Mouse (Mus musculus): ENCODE data around the gene 4931429L15Rik.

Gene 4931429L15Rik

DNA sequence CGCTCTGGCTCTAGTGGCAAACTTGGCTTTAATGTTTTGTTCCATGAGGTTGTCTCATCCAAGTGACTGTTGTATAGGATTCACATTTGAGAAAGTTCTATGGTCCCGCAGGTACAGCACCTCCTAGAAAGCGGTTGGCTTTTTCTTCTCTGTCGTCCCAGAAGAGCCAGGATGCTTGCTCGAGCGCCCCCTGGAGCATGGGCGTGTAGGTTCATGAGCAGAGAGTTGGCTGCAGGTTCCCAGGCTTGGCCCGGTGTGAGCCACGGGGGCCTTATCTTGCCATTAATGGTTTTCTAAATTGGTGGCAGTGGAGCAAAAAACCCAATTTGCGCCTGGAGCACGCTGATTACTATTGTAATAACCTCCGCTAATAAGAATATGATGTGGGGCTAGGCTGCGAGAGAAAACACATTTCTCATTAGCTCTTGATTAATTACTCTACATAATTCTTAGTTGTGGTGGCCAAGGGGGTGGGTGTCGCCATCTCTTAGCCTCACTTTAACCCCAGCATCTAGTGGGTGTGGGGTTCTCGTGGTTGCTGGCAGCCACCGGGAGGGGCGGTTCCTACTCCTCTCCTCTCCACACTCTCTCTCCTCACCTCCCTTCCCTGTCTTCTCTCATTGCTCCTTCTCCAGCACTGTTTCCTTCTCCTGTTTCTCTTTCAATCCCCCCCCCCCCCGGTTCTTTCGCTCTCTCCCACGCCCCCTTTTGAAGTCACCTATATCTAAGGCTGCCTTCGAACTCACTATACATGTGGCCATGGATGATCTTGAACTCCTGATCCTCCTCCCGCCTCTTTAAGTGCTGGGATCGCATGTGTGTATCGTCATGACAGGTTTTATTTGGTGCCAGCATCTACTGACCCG lies 8.2 kb upstream of the 4931429L15Rik start:
- peak; percentile 51 for DNase-seq

DNA sequence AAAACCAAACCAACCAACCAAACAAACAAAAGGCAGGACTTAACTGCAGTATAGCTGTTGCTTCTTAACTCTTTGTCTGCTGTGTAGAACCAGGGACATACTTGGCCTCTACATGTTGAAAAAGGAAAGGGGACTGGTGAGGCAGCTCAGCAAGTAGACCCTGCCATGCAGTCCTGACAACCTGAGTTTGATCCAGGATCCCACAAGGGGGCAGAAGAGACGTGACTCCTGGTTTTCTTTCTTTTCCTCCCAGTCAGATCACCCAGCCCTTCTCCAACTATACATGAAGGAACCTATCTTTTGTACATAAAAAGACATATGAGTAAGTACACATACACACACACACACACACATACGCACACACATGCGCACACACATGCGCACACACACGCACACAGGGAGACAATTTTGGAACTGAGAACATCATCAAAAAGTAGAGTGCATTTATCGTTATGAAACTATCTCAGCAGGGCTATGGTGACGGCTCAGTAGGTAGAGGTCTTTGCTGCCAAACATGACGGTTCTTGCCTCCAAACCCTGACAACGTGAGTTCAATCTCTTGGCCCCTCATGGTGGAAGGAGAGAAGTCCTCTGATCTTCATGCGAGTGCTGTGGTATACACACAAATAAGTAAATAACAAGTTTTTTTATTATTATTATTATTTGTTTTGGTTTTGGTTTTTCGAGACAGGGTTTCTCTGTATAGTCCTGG lies 7.1 kb upstream of the 4931429L15Rik start:
- DNase-seq, result no peak

DNA sequence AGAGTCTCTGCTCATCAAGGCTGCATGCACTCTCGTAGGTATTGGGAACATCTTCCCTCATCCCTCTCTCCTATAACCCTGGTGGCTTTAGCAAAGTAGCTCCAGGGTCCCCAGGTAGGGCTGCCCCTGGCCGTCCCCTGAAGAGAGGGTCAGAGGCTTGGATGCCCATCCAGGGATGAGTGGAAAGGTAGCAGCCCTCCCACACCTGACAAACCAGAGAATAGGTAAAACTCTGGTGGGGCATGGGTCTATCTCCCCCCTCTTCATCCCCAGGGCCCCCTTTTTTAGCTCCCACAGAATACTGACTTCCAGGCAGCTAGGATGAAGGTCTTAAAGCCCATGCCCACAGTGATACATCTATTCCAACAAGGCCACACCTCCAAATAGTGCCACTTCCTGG lies 675 bp upstream of the 4931429L15Rik start:
- no peak for DNase-seq

DNA sequence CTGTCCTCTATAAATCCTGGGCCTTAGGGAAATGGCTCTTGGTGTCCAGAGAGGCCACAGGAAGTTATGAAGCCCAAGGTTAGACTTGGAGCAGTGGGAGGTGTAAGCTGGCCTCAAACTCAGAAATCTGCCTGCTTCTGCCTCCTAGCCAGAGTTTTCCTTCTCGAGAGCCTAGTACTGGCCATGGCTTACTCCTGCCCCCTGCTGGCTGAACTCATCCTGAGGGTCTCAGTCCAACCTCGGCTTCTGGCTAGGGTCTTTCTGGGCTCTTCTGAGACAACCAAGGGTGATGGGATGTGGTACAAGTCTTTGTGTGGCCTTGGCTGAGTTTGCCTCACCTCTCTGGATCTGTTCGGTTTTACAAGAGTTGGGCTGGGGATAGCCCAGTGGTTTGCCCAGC lies 1.8 kb downstream of the 4931429L15Rik start:
- DNase-seq, result no peak

DNA sequence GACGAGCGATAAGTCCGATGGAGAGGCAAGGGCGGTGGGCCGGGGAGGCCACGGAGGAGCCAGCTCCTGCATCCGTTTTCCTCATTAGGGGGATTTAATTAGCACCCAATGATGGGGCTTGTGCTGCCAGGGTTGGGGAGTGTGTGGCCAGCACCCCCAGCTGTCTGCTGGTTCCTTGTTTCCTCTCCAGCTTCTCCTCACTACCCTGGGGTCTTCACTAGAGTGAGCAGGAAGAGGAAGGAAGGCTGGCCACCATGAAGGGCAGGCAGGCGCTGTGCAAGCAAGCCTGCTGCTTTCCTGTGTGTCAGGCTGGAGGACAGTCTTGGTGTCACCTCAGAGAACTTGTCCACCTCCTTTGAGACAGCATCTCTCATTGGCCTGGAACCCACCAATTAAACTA lies 2.9 kb downstream of the 4931429L15Rik start:
- no peak for DNase-seq

DNA sequence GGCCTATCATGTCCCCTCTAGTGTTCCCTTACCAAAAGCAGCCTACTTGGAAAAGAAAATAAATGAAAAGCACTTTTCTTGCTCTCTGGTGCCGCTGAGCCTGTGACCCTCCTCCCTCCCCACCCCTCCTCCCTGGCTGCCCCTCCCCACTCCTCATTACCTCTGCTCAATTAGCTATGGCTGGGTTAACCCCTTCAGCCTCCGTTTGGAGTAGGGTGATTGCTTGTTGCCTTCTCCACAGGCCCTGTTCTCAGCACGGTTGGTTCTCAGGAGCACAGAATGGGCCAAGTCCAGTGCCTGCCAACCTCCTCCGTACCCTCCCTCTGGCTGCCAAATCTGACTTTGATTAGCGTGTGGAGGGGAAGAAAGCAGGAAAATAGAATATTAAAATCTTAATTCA lies 3.4 kb downstream of the 4931429L15Rik start:
- DNase-seq, result peak; percentile 56

DNA sequence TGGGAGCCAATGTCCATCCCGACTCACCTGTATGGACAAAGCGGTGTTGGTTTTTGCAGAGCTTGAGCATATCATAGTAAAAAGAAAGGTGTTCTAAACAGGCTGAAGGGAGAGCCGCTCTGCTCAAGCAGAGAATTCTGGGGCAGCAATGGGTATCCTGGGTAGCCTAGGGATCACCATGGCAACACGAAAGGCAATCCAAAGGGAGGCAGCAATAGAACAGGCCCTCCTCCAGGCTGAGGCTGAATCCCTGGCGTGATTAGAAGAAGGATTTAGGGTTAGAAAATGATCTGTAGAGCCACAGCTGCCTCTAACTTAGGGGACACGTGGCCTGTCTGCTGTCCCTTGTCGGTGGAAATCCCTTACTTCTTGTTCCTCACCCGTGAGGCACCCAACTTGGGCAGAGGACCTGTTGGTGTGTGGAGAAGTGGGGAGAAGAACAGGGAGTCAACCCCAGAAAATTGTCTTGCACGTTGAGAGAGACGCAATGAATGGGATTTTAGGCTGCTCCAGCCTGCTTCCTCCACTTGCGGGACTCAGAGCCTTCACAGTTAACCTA lies 3.9 kb downstream of the 4931429L15Rik start:
- DNase-seq, result peak; percentile 50

DNA sequence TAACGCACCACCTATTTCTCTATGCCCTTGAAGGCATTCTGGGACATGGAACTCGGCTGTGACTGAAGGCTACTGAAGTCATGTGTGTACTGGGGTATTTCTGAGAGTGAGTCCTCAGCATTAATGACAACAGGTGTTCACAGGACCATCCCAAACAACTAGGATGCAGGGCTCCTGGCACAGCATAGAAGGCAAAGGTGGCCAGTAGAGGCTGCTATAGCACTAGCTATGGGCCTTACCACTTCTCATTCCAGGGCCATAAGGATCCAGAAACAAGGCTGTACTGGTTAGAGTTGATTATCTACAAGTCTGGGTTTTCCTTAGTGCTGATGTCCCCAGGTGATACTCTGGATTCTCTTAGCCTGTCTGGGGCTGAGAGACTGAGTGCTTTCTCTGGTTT lies 4.9 kb downstream of the 4931429L15Rik start:
- DNase-seq, result no peak

DNA sequence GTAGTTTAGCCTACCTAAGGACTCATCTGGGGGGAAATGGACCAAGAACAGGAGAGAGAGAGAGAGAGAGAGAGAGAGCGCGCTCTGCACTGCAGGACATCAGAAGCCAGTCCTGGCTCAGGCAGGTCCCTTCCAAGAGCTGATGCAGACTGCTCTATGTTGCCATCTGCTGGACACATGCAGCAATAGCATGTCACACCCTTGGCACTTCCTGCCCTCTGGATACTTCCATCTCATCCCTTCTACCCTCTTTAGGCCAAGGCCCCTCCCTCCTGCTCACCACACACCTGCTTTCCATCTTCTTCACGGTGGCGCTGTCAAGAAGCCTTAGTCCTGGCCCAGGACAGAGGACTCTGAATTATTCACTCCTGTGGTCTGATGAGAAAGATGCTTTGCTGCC lies 5.3 kb downstream of the 4931429L15Rik start:
- peak; percentile 81 for DNase-seq

DNA sequence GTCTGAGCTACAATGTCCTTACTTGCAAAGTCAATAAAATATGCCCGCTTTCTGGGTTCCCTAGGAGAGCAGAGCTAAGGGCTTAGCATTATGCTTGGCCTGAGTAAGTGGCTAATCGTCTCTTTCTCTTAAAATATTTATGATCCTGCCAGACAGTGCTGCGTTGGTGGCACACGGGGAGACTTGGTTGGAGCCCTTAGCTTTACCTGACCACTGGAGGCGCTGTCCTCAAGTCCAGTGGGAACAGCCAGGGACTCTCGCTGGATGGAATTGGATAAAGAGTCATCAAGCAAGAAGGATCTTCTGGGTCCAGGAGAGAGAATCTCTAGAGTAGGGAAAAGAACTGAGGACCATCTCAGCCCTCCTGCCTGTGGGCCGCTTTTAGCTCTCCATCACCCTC lies 10.7 kb downstream of the 4931429L15Rik start:
- peak; percentile 62 for DNase-seq

DNA sequence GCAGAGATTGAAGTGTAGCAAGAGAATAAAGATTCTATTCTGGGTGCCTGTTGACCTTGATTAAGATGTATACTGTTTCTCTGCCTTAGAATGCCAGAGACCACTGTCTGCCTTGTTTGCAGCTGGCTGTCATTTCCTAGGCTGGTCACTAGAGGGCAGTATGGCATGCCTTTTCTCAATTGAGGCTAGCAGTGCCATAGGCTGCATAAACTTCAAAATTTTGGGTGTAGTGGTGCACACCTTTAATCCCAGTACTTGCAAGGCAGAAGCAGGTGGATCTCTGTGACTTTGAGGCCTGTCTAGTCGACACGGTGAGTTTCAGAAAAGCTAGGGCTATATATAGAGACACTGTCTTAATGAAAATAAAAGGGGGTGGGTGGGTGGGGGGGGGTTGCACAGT lies 17.6 kb downstream of the 4931429L15Rik start:
- peak; percentile 61 for DNase-seq

DNA sequence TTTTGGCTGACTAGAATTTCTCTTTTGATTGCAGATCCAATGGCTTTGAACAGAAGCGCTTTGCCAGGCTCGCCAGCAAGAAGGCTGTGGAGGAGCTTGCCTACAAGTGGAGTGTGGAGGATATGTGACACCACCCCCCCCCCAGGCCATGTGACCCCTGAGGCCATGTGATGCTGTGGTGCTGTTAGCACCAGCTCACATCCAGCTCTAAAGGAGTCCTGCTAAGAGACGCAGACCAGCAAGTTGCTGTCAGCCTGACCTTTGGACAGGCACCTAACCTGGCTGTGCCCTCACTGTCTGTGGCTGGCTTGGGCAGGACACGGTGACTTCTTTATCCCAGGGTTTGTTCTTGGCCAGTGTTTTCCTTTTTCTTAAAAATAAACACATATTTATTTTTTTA lies 21.4 kb downstream of the 4931429L15Rik start:
- DNase-seq, result no peak

DNA sequence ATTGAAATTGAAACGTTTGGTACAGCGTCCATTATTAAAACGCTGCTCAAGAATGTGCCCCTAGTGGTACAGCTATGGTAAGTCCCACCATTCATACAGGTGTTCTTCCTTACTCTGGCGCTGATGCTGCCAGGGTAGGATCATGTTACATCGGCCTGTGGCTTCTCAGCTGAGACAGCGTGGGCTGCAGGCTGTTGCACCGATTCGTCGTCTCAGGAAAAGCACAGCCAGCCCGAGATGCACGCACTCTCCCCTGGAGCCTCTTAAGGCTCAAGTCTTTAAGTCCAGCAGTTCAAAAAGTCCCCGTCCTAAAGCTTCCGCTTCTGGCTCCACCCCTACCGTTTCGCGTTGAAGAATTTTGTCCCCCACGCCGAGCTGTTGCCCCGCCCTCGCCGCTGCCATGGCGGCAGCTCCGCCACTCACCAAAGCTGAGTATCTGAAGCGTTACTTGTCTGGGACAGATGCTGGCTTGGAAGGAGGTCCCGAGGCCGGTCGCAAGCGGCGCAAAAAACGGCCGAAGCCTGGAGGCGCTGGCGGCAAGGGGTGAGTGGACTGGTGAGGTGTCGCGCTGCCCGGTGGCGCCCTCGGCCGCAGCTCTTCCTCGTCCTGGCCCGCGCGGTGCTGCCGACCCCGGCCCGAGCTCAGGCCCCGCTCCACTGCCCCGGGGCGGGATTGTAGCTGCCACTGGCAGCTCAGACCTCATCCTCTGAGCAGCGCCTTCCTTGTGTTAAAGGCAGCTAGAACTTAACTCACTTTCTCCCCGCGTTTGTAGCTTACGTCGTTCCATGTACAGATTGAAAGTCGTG lies 37.0 kb downstream of the 4931429L15Rik start, which contains the start of gene Bud13:
Gene Bud13 (plus strand): TSS at position 378 of the 806 bp plus-strand sequence.
- DNase-seq, result peak; percentile 94

DNA sequence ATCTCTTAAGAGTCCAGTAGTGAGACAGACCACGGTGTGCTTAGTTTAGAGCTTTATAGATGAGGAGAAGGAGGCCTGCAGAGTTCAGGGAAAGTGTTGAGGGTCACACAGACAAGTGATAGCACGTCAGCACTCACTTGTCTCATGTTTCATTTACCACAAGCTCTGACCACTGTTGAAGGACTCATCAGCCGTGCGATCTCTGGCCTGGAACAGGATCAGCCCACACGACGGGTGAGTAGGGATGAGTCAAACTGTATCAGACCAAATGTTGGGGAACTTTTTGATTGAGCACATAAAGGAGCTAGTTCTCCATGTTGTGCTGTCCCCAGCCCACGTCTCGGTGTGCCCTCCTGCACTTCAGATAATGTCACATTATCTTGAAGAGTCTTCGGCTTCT lies 45.3 kb downstream of the 4931429L15Rik start:
- DNase-seq, result no peak

DNA sequence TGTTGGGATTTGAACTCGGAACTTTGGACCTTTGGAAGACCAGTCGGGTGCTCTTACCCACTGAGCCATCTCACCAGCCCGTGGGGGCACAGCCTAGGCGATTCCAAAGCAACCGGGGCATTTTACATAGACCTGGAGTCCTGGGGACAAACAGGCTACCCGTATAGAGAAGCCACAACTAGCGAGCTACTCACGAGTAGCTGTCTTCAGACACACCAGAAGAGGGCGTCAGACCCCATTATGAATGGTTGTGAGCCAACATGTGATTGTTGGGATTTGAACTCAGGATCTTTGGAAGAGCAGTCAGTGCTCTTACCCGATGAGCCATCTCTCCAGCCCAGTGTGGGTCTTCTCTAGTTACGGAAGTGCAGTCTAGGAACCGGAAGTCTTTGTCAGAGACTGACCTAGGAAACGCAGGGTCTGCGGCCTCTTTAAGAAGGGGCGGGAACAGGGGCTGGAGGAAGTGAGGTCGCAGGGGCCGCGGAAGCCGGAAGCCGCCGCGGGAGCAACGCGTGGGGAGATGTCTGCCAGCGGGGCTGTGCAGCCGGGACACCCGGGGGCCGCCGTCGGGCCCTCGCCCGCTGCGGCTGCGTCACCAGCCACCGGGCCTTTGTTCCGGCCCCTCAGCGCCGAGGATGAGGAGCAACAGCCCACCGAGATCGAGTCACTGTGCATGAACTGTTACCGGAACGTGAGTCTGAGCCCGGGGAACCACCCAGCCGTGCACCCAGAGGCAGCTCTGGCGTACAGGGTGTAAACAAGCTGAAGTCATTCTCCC lies 46.9 kb downstream of the 4931429L15Rik start, which contains the start of gene Zpr1:
Gene Zpr1 (plus strand): TSS at position 388 of the 778 bp plus-strand sequence.
- peak; percentile 95 for DNase-seq

DNA sequence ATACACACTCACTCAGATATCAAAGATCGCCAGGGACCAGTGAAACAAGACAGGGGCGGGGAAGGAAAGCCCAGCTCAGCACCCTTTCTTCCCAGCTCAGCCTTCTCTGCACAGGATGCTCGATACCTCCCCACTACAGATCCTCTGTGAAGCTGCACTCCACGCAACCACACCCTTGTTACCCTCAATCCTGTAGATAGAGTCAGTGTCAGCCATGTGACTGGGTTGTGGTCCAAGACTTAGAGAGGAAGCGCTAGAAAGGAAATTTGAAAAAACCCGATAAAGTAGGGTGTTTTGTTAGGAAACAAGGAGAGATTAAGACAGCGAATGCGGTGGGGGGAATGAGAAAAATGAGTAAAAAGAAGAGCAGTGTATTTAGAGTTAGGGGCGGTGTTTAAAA lies 47.7 kb downstream of the 4931429L15Rik start:
- DNase-seq, result no peak

DNA sequence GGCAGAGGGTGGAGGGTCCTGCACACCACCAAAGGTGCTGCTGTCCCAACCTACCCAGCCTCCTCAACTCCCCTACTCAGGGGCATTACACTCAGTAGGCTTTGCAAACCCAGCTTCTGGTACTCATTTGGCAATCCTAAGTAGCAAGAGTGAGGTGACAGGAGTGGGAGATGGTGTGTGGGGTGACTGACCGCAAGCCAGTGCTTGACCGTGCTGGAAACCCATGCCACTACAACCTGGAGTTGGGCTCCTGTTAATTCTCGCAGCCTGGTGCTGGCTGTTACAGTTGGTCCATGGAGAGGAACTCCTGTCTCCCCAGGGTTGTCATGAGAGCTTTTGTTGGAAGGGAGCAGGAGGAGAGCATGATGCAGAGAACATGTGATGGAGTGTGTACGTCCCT lies 49.0 kb downstream of the 4931429L15Rik start:
- no peak for DNase-seq

DNA sequence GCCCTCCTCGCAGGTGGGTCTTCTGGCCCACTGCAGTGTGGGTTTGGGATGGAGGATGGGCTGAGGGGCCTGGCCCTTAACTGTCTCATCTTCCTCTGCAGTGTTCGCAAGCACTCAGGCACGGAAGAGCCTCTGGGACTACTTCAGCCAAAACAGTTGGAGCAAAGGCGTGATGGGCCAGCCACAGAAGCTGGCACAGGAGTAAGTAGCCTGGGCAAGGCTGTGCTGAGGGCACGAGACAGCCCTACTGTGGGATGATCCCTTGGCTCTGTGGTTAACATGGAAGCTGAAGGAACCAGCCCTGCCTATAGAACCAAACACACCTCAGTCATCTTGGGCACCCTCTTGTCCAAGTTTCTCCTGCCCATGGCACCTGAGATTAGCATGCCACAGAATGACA lies 50.7 kb downstream of the 4931429L15Rik start:
- DNase-seq, result no peak

DNA sequence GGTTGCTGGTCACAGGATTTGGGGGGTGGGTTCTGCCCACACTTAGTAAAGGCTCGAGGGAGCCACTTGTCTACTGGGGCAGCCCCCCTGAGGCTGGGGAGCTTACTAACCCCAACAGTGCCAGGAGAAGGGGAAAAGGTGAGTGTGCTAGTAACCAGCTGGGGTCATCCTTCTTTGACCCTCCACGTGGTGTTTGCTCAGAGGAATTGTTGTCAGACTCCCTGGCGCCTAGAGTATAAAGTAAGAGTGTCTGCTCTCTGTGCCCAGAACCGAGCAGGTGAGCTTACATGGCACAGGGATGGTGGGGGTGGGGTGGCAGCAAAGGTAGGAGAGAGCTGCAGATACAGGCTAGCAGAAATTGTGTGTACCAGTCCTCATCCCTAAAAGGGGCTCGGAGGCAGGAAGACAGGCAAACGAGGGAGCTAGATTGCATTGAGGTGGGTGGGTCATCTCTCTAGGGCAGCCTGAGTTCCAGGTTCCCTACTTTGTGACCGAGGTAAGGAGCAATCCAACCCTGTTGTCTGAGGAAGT lies 51.4 kb downstream of the 4931429L15Rik start, which contains the start of gene Apoa5:
Gene Apoa5 (plus strand): TSS at position 291 of the 531 bp plus-strand sequence.
- DNase-seq, result no peak

DNA sequence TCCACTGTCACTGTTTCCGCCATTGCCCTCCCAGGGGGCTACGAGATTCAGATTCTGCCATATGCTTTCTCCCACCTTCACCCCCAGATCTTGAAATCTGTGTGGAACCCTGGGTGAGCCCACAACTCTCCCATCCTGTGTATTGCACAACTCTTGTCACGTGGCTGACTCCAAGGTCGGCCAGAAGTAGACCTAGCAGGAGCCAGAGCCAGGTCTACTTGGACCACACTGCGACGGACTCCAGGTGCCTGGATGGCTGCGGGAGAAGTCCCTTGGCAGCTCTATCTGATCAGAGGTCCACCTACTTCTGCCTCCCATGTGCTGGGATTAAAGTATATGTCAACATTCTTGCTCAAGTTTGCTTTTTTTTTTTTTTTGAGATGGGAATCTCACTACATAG lies 58.7 kb downstream of the 4931429L15Rik start:
- DNase-seq, result no peak

DNA sequence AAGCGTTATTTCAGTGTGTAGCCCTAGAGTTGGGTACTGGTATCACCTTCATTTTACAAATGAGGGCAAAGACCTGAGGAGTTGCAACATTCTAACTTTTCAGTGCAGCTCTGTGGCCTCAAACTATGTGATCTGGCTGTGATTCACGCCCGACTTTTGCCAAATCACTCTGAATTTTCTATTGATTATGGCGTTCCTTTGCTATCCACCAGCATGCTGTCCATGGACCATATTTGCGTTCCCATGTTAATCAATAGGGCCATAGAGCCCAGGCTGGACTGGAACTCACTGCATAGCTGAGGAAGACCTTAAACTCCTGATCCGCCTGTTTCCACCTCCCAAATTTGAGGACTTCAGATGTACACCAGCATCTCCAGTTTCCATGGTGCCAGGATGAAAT lies 60.7 kb downstream of the 4931429L15Rik start:
- DNase-seq, result no peak

DNA sequence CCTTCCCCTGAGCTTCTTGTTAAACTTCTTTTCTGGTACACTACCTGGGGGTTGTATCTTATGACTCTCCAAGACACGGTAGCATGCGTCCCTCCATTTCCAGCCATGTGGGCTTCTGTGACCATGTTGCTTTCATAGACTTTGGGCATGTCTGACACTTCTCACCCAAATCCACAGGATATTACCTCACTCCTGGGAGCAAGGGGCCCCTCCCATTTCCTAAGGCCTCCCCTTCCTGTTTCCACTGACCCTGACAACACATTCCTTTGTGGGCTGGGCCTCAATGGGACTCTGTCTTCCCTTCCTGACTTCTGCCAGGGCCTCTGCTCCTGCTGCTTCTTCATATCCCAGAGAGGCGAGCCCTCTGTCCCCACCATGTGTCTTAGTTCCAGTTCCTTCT lies 62.2 kb downstream of the 4931429L15Rik start:
- DNase-seq, result no peak

All from embryo, embryonic 11 days (tissue).